Mouse (Mus musculus): ENCODE measurements around the gene Fam170b. TPM values are rescaled to one million over a fixed set of nuclear protein-coding genes. Genes with fewer than 3 reads are reported as not detected.

Gene Fam170b
- total RNA-seq, 2 experiments from 2014 or later: not detected

Other genes starting within 250 kb of the Fam170b start
- gene Prrxl1, start 234.6 kb upstream of the Fam170b start, total RNA-seq (2021): not detected
- 100 to 1,000 TPM; 214 to 233 TPM for gene 3425401B19Rik, start 148.7 kb upstream of the Fam170b start, total RNA-seq (2021)
- gene Tmem273, start 48.0 kb upstream of the Fam170b start, total RNA-seq (2021): under 1 TPM; 0.47 to 0.58 TPM
- 10 to 100 TPM in 1 of 2 experiments, 1 to 10 TPM in 1; 8.2 to 10.9 TPM for gene Vstm4, start 22.8 kb downstream of the Fam170b start, total RNA-seq (2021)
- not detected for gene Lrrc18, start 157.4 kb downstream of the Fam170b start, total RNA-seq (2021)